Mouse (Mus musculus) adipose tissue, adult 10 weeks (tissue): Measurements from ENCODE around the gene Thnsl2. TPM values are rescaled to one million over a fixed set of nuclear protein-coding genes. Genes with fewer than 3 reads are reported as not detected.

ENCODE experiments used
- polyA plus RNA-seq: library from polyadenylated mRNA; stranded (reverse); fragments of 350-450 nt; fragmentation: Illumina TruSeq; extraction: RNeasy Lipid Tissue Mini Kit (QIAGEN cat#74804); gene quantifications from one replicate; pipeline ENCODE4 v1.2.3, GENCODE M21; 2014; ENCODE audit warnings: low read depth, low replicate concordance

Gene Thnsl2
- polyA plus RNA-seq, result 17.3 TPM

GRCm38 (mm10) chr6:71143894-71144455, at the start of gene Thnsl2:
Gene Thnsl2, minus strand, starts transcription at chr6:71144439.

Other genes with a start within 250 kb of the Thnsl2 start
- gene Tex37, start 225.5 kb downstream of the Thnsl2 start, polyA plus RNA-seq, result 6.1 TPM
- gene Foxi3, start 187.9 kb downstream of the Thnsl2 start, polyA plus RNA-seq, result not detected
- not detected for gene Fabp1, start 55.4 kb upstream of the Thnsl2 start, polyA plus RNA-seq
- 93.7 TPM for gene Krcc1, start 127.2 kb upstream of the Thnsl2 start, polyA plus RNA-seq
- gene Smyd1, start 177.8 kb upstream of the Thnsl2 start, polyA plus RNA-seq, result 3.0 TPM
- gene Cd8b1, start 178.3 kb upstream of the Thnsl2 start, polyA plus RNA-seq, result not detected
- gene Cd8a, start 229.0 kb upstream of the Thnsl2 start, polyA plus RNA-seq, result 0.40 TPM